Mouse (Mus musculus) liver, adult 2 months (tissue): Measurements from ENCODE around the gene Gart.

Experiments used
- CTCF ChIP-seq: fragments of 200-500 bp; IDR thresholded peaks from 2 replicates; pipeline ENCODE4 v1.5.1; 2011; ENCODE audit warnings: low read depth, low read length, control low read depth
- POLR2A ChIP-seq: fragments of 200-500 bp; IDR thresholded peaks from 2 replicates; pipeline ENCODE4 v1.6.1; 2011; ENCODE audit warnings: low read length, control low read depth; ENCODE audit not compliant: insufficient read depth; ENCODE audit errors: extremely low read depth

GRCm38 (mm10) chr16:91585617-91586016, 61.1 kb downstream of the Gart start:
- TF ChIP-seq CTCF (no peak), POLR2A (no peak)
